Mouse (Mus musculus) E14TG2a.4 (cell line): ENCODE results near the gene Apod.
"Not testable (repeated sequence)": the region's sequence is repeated elsewhere in the genome, so short reads cannot be mapped to it uniquely, and the experiment has no call there.

Experiments used
- H3K27me3 ChIP-seq: 2 replicates; pipeline ENCODE4 v1.6.1; 2014; ENCODE audit warnings: low read length, control low read depth; ENCODE audit not compliant: insufficient read depth
- H3K36me3 ChIP-seq: 2 replicates; pipeline ENCODE4 v1.6.1; 2014; ENCODE audit warnings: low read length, control low read depth; ENCODE audit not compliant: insufficient read depth
- H3K4me1 ChIP-seq: replicated peaks from 2 replicates; pipeline ENCODE4 v1.6.1; 2014; ENCODE audit warnings: low read depth, low read length, control low read depth
- H3K4me3 ChIP-seq: replicated peaks from 2 replicates; pipeline ENCODE4 v1.5.1; 2014; ENCODE audit warnings: mild to moderate bottlenecking, low read length
- H3K9me3 ChIP-seq: 2 replicates; pipeline ENCODE4 v1.6.1; 2014; ENCODE audit warnings: low read length, control low read depth
- CTCF ChIP-seq: conservative IDR thresholded peaks from 2 replicates; pipeline ENCODE4 v1.5.1; 2014; ENCODE audit warnings: low read length
- NANOG ChIP-seq: IDR thresholded peaks from 2 replicates; pipeline ENCODE4 v1.6.1; 2014; ENCODE audit warnings: borderline replicate concordance, low read length, mixed read lengths
- POU5F1 ChIP-seq: IDR thresholded peaks from 2 replicates; pipeline ENCODE4 v1.6.1; 2014; ENCODE audit warnings: low read length, borderline replicate concordance

Gene Apod

DNA sequence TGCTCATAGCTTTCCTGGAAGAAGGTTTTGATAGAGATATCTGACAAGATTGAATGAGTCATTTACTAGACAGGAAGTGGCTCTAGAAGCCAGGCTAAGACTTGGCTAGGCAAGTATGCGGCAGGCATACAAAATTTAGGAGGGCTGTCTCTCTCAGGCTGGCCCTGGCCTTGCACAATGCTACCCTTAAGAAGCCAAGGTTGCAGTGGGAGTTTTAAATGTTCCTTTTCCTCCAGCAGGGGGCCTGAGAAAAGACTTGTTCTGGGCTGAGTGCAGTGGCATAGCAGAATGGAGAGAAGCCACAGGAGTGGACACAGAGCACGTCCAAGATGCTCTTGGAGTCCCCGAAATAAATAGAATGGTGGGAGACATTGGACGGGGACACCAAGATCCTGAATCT, 38.4 kb upstream of the Apod start:
- Histone ChIP-seq H3K9me3 (no peaks in the 10 kb centered on the region), H3K27me3 (peaks cover 8% of the 10 kb centered on the region; the same call in 1 of the 2 replicates), H3K36me3 (no peaks in the 10 kb centered on the region), H3K4me1 (peaks cover 33% of the 10 kb centered on the region), H3K4me3 (no peak overlapping the region)
- TF ChIP-seq POU5F1 (no peak), CTCF (peak; percentile 38)

DNA sequence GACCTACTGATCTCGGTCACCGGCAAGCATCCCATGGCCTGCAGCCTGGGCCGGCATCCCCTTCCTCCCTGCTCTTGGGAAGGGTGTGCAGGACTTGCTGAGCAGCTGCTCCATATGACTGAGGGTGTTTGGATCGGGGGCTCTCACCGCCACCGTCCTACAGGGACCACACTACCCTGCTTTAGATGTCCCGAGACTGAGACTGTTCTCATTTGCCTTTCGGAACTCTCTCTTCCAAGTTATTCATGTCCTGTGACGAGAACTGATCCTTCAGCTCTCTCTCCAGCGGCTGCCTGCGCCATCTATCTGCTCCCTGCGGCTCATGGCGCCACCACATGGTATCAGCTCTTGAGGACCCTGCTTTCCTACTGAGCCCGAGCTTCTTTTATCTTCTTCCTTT, 33.0 kb upstream of the Apod start:
- H3K27me3 ChIP-seq = peaks cover 8% of the 10 kb centered on the region; the same call in 1 of the 2 replicates
- no peaks in the 10 kb centered on the region for H3K36me3 ChIP-seq
- H3K4me3 ChIP-seq = peak overlapping the region; percentile 27; the same call in 1 of the 2 replicates
- TF ChIP-seq POU5F1 (no peak), CTCF (no peak), NANOG (no peak)
- H3K4me1 ChIP-seq = peaks cover 35% of the 10 kb centered on the region
- no peaks in the 10 kb centered on the region for H3K9me3 ChIP-seq

DNA sequence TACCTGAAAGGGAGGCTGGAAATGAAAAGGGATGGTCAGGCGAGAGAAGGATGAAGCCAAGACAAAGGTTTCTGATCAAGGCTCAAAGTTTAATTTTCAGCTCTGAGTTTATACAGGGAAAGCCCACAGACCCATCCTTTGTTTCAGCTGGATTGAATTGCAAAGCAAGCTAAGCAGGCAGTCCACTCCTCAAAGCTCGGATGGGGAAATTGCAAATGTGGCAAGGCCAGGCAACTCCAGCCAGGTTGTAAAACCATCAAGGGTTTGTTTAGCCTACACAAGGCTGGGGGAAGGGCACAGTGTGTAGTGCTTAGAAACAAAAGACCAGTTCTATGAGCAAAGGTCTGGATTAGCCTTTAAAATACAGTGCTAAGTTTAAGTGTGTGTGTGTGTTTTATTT, 28.4 kb upstream of the Apod start:
- TF ChIP-seq NANOG (no peak; the same call in 1 of the 2 replicates), POU5F1 (no peak; the same call in 1 of the 2 replicates), CTCF (no peak)
- Histone ChIP-seq H3K27me3 (no peaks in the 10 kb centered on the region), H3K4me3 (peak overlapping the region; percentile 58), H3K9me3 (no peaks in the 10 kb centered on the region), H3K4me1 (peaks cover 63% of the 10 kb centered on the region), H3K36me3 (no peaks in the 10 kb centered on the region)

GRCm38 (mm10) chr16:31342556-31342955, 27.9 kb upstream of the Apod start:
- H3K36me3 ChIP-seq = no peaks in the 10 kb centered on the region
- H3K4me3 ChIP-seq = peak overlapping the region; percentile 58
- H3K4me1 ChIP-seq = peaks cover 66% of the 10 kb centered on the region
- no peaks in the 10 kb centered on the region for H3K9me3 ChIP-seq
- TF ChIP-seq POU5F1 = 0 out of 2 replicates have a peak, but pooled peaks have one; percentile 12
- no peak for TF ChIP-seq CTCF
- H3K27me3 ChIP-seq = no peaks in the 10 kb centered on the region

- no peaks in the 10 kb centered on the region for H3K36me3 ChIP-seq
- H3K4me1 ChIP-seq = peaks cover 76% of the 10 kb centered on the region
- no peak for TF ChIP-seq CTCF
- TF ChIP-seq NANOG = no peak
- no peak for TF ChIP-seq POU5F1
- no peak overlapping the region for H3K4me3 ChIP-seq
- H3K27me3 ChIP-seq = peaks cover 2% of the 10 kb centered on the region; the same call in 1 of the 2 replicates
- no peaks in the 10 kb centered on the region for H3K9me3 ChIP-seq
These were observed 24.7 kb upstream of the Apod start for GRCm38 (mm10) chr16:31339332-31339731.

- Histone ChIP-seq H3K4me1 (peaks cover 63% of the 10 kb centered on the region), H3K4me3 (no peak overlapping the region), H3K9me3 (no peaks in the 10 kb centered on the region), H3K36me3 (no peaks in the 10 kb centered on the region), H3K27me3 (peaks cover 2% of the 10 kb centered on the region; the same call in 1 of the 2 replicates)
- no peak; the same call in 1 of the 2 replicates for TF ChIP-seq NANOG
- no peak for TF ChIP-seq POU5F1
- no peak for TF ChIP-seq CTCF
These were observed 23.3 kb upstream of the Apod start for GRCm38 (mm10) chr16:31337956-31338355.

- H3K4me3 ChIP-seq = no peak overlapping the region
- H3K36me3 ChIP-seq = no peaks in the 10 kb centered on the region
- H3K27me3 ChIP-seq = peaks cover 2% of the 10 kb centered on the region; the same call in 1 of the 2 replicates
- TF ChIP-seq NANOG (no peak), POU5F1 (no peak), CTCF (no peak)
- H3K4me1 ChIP-seq = peaks cover 36% of the 10 kb centered on the region
- no peaks in the 10 kb centered on the region for H3K9me3 ChIP-seq
These were observed 20.2 kb upstream of the Apod start for GRCm38 (mm10) chr16:31334796-31335195.

DNA sequence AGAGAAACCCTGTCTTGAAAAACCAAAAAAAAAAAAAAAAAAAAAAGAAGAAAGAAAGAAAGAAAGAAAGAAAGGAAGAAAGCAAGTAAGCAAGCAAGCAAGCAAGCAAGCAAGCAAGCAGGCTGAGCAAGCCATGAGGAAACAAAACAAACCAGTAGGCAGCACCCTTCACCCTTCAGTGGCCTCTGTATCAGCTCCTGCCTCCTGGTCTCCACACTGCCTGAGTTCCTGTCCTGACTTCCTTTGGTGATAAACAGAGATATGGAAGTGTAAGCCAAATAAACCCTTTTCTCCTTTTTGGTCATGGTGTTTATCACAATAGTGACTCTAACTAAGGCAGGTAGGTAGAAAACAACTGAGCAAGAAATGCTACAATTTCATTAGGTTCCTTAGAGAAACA, 18.0 kb upstream of the Apod start:
- Histone ChIP-seq H3K4me3 (no peak overlapping the region), H3K4me1 (peaks cover 42% of the 10 kb centered on the region), H3K36me3 (peaks cover 3% of the 10 kb centered on the region), H3K27me3 (peaks cover 2% of the 10 kb centered on the region; the same call in 1 of the 2 replicates), H3K9me3 (no peaks in the 10 kb centered on the region)
- TF ChIP-seq NANOG = no peak

DNA sequence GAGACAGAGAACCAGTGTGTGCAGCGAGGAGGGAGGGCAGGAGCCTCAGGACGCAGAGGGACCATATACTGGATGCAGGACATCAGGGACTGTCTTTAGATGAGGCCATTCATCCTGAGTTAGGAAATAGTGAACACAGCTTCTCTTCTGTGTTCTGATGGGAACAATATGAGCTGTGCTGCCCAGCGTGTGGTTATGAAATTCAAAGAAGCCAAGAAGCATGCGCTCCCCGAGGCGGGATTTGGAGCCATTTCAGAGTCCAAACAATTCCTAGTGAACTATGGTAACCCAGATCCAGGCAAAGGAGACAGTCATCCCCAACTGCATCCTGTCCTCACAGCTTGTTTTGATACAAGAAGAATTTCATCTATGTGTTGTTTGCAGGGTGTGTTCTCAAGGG, 16.4 kb upstream of the Apod start:
- H3K4me3 ChIP-seq, H3K9me3 ChIP-seq, H3K27me3 ChIP-seq: not testable (repeated sequence)
- Histone ChIP-seq H3K4me1 (peaks cover 52% of the 10 kb centered on the region), H3K36me3 (peaks cover 20% of the 10 kb centered on the region)
